Mouse (Mus musculus) heart, adult 9 months (tissue): ENCODE measurements around the gene Sorcs1.
A peak's percentile ranks its signal among the peaks of the same experiment; 100 is the strongest.

Experiments used
- DNase-seq, 2 experiments: peaks; one replicate each; pipeline ENCODE4 v3.0.0; 2022; ENCODE audit warnings: low spot score in 2 of 2

The Sorcs1 gene

DNA sequence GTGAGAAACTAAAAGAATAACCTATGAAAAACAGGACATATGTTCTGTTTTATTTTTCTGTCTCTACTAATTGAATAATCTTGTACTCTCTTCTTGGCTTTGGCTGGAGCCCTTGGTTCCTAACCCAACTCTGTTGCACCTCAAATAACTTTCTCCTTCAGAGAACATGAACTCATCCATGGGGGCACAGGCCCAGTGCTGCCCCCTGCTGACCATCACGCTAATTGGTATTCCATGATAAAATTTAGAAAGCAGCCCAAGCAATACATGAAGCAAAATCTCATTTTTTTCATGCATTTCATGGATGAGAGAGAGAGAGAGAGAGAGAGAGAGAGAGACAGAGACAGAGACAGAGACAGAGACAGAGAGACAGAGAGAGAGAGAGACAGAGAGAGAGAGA, 255.5 kb downstream of the Sorcs1 start:
- DNase-seq = no peak

- no peak for DNase-seq
These were observed 259.3 kb downstream of the Sorcs1 start for GRCm38 (mm10) chr19:50418962-50419720.

DNA sequence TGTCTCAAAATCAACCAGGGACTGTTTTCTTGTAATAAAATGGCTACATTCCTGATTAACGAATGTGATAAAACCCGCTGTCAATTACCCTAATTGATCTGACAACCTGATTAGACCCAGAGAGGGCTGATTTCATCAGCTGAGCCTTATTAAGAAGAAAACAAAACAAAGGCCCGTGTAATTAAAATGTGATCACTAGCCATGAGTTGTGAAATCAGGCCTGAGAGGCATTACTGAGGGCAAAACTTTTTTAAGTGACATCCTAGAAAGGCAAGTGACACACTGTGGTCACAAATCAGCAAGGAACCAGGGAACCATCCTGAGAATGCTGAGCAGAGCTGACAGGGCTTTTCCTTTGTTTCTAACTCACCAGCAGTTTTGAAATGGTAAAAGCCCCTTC, 267.9 kb downstream of the Sorcs1 start:
- no peak for DNase-seq

- no peak for DNase-seq
These were observed 280.1 kb downstream of the Sorcs1 start for GRCm38 (mm10) chr19:50398341-50398740.

- DNase-seq = no peak
These were observed 282.7 kb downstream of the Sorcs1 start for GRCm38 (mm10) chr19:50395731-50396130.

DNA sequence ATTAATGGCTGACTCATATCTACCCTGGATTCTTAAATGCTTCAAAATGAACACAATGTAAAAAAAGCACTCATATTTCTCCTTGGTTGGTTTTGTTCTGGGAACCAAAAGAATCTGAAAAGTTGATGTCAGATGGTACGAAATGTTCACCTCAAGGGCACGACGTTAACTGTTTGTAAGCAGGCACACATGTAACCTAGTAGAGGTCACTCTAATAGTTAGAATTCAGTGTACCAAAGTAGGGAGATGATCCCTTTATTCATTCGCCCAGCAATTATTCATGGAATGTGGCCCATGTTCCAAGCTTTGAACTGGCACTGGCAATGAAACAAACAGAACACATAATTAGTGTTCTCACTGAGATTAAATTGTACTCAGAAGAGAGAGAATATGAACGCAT, 284.3 kb downstream of the Sorcs1 start:
- no peak for DNase-seq

DNA sequence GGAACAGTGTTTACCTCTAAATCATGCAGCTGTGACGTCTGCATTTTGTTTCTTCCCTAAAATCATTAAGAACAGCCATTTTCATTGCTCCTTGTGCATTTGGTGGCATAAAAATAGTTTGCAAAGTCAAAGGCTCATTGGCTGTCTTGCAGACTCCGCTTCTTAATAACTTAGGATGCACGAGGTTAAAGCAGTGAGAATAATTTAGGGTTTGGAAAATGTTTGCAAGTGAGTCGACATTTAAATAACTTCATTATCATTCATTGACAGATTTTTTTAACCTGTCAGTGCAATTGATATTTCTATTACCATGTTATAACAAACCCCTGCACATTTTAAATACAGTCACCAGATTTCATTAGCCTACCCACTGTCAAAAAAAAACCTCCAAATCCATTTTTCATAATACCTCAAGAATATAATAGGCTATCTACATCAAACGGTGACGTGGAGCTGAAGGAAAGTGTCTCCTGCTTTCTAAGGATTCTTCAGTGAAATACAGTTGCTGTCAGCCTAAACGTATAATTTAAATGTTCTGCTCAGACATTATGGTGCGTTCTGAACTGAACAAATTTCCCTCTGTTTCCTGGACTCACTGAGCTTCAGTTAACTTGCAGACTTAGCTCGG, 288.4 kb downstream of the Sorcs1 start:
- no peak for DNase-seq

DNA sequence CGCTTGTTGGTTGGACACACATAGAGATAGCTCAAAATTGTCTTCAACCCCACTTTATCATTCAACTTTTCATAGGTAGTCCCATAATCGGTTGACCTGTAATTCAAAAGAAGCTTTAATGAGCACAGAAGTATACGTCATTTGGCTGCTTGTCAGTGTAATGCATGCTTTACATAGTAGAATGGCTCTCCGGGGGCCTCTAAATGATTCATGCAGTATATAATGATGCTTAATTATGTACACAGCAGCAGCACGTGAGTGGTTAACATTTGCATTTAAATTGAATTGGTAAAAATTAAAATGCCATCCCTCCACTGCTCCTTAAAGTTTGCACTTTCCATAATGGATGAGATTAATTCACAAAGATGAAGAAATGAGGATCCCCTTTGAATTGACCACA, 299.5 kb downstream of the Sorcs1 start:
- DNase-seq = no peak

- DNase-seq = peak; percentile 4 to 10
These were observed 303.7 kb downstream of the Sorcs1 start for GRCm38 (mm10) chr19:50374751-50375150.

- no peak for DNase-seq
These were observed 312.0 kb downstream of the Sorcs1 start for GRCm38 (mm10) chr19:50366446-50366845.

DNA sequence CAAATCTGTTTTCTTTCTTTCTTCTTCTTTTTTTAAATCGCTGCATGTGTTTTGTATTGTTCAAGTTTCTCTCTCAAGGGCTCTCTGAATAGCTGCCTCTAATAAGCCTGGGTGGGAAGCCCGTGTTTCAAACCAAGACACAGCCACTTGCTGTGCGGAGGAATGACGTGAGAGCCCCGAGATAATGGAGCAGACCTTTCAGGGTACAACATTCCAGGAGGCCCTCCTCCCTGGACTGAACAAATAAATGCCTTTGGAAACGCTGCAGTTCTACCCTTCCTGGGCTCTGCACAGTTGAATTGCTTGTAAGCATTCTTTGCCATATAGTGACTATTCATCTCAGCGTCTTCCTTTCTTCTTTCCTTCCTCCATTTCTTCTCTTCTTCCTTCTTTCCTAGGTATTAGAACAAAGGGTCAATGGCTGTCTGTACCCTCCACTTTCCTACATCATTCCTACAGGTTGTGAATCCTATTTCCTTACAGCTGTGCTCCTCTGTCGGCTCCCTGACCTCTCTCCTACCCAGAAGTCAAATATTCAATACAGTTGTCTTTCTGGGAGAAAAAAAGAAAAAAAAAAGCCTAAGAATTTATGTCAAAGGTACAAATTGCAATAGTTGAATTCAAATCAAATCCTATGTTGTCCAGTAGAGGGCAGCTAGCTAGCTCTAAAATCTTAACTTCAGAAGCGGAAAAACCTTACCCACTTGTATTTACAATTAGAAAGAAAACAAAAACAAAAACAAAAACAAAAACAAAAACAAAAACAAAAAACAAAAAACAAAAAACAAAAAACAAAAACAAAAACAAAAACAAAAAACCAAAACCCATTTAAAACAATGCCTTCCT, 315.6 kb downstream of the Sorcs1 start:
- DNase-seq = no peak

DNA sequence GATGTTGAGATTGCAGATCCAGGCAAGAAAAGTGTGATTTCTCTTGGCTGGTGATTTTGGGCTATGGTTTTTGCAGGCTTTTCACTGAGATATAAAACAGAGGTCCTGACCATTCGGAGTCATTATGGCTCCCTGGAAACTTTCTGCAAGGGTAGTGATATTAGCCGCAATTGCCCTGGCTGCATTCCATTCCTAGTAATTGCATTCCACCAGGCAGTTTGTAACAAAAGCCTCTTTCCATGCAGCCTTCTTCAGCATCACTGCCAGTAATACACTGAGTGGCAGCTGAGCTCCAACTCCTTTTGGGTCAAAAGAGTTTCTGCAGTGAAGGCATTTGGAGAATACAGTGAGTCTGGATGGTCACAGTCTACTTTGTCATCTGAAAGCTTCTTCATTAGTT, 319.9 kb downstream of the Sorcs1 start:
- DNase-seq = no peak

- DNase-seq = no peak
These were observed 339.2 kb downstream of the Sorcs1 start for GRCm38 (mm10) chr19:50339211-50339610.

GRCm38 (mm10) chr19:50336751-50337150, 341.7 kb downstream of the Sorcs1 start:
- no peak for DNase-seq

DNA sequence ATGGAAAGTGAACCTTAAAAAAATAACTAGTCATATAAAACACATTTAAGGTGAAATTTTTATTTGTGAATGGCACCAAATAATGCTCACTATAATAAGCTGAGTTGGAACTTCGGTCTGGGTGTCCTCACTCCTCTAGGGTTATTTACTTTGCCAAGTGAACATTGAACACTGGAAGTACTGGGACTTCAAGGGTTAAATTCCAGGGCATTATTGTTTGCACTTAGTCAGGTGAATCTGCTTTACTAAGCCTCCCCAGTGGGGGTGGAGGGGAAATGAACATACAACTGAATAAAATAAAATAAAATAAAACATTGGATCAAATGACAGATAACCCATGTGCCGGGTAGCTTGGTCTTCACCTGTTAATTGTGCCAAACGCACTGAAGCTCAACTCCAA, 347.3 kb downstream of the Sorcs1 start:
- no peak for DNase-seq

GRCm38 (mm10) chr19:50327804-50328203, 350.6 kb downstream of the Sorcs1 start:
- no peak for DNase-seq

- DNase-seq = no peak
These were observed 352.3 kb downstream of the Sorcs1 start for GRCm38 (mm10) chr19:50326151-50326550.

GRCm38 (mm10) chr19:50325686-50326085, 352.8 kb downstream of the Sorcs1 start:
- no peak for DNase-seq

DNA sequence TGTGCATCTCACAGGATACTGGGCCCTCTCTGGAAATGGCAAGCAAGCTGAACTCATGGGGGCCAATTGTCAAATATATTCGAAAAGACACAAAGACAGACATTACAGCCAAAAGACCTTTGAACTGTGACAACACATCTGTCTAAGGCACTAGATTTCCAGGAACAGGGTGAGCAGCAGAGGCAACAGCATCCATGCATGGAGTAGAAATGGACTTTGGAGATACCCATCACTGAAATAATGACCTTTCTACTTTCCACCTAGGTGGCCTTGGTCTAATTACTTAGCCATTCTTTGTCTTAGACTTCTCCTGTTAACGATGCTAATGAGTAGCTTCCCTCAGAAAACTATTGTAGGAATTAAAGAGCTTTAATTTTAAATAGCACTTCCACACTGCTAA, 371.4 kb downstream of the Sorcs1 start:
- DNase-seq = no peak

DNA sequence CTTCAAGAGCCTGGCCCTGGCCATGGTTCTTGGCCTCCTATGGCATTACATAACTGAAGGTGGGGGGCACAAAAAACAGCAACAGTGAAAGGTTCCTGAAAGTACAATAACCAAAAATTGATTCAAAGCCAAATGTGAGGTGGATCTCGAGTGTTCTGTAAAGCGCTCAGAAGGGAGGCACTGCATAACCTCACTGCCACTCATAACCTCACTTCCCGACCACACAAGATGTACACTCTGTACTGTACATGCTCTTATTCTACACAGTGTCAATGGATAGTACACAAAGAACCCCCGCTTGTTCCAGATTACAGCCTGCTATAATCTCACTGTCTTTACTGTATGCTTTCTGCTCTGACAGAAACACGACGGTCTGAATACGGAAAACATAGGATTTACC, 384.2 kb downstream of the Sorcs1 start:
- no peak for DNase-seq

DNA sequence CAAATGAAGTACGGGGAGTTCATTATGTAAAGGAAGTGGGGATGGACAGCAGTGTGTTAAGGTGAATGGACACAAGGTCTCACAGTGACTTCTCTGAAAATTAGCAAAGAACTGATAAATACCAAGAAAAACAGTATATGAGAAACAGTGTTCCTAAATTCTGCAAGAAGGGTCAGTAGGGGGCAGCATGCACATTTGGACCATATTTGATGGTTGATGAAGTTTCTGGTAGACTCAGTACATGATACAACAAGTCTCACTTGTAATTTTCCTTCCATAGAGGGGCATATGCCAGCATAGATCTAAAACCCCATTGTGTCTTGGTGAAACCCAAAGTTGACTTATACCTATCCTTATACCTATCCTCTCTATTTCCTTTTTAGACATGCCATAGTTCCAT, 414.0 kb downstream of the Sorcs1 start:
- DNase-seq = no peak

DNA sequence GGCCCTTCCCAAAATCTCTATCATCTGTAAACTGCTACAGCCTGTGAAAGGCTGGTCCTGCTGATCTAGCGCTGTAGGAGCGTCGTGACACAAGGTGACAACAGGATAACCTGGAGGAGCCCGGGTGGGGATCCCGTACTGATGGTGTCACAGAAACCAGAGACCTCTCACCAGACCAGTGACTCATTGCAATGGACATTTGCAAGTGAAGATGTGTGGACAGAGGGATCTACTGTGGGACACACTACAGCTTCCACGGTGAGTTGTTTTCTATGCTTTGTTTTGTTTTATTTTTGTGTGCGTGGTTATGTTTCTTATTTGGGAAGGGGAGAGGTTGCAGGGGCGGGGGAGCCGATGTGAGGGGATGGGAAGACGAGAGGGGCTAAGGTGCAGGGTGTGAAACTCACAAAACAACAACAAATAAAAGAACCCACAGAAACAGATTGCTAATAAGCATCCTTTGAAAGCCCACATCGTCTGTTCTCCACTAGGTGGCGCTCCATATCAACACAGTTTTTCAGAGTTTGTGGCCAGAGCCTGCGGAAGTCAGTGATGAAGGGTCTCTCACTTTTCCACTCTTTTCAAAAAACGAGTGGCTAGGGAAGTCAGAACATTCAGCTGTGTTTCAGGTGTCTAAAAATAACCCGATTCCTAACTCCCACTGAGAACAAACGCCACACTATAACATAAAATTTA, 419.6 kb downstream of the Sorcs1 start:
- DNase-seq = no peak
